Mouse (Mus musculus): ENCODE data around the gene Vmn2r10.
"Not testable (repeated sequence)": the region's sequence is repeated elsewhere in the genome, so short reads cannot be mapped to it uniquely, and the experiment has no call there.

The Vmn2r10 gene

GRCm38 (mm10) chr5:109006427-109006826 lies at the start of gene Vmn2r10:
Vmn2r10 (minus strand) TSS chr5:109006527.
- not testable (repeated sequence) for DNase-seq

GRCm38 (mm10) chr5:109055286-109055685 lies 49.0 kb upstream of the Vmn2r10 start:
- DNase-seq: no peak

GRCm38 (mm10) chr5:109032591-109032990 lies 26.3 kb upstream of the Vmn2r10 start:
- peak; percentile 5 for DNase-seq

- no peak for DNase-seq
Measured at GRCm38 (mm10) chr5:108988924-108989323, 17.4 kb downstream of the Vmn2r10 start.
